Mouse (Mus musculus): ENCODE data around the gene Ptpn1.

DNA sequence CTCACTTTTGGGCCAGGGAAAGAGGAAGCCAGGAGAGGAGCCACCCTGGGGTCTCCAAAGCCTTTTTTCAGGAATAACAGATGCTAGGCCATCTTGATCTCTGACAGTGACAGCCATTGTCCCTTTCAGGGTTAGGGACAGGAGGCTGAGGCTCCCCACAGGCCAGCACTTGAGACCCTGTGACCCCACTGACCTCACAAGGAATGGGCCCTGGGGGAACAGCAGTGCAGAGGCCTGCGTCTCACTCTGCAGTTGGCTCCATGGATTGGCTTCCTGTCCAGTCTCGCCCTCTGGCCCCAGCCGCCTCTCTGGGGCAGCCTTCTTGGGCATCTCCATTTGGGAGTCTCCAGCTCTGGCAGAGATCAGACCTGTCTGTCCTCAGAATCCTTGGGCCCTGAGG is 76.3 kb downstream of the Ptpn1 start:
- TF ChIP-seq CTCF (IDR thresholded peaks at IDR 0.05; ENCODE audit: extremely low read depth, insufficient read depth, low read length) (no peak), POLR2A (IDR thresholded peaks at IDR 0.05; ENCODE audit: extremely low read depth, insufficient read depth, low read length) (no peak)

Data from cortical plate, adult 2 months (tissue).